Mouse (Mus musculus) C2C12 (cell line): ENCODE results near the gene Dlgap3. TPM values are rescaled to one million over a fixed set of nuclear protein-coding genes. Genes with fewer than 3 reads are reported as not detected.

Source experiments
- H3K27me3 ChIP-seq: one replicate; pipeline ENCODE4 v1.6.1; 2011; ENCODE audit not compliant: control insufficient read depth, insufficient read depth, insufficient read length
- H3K36me3 ChIP-seq: one replicate; pipeline ENCODE4 v1.6.1; 2011; ENCODE audit not compliant: control insufficient read depth, insufficient read depth
- H3K4me3 ChIP-seq: one replicate; pipeline ENCODE4 v1.5.1; 2011; ENCODE audit warnings: mild to moderate bottlenecking, control low read depth; ENCODE audit not compliant: poor library complexity, insufficient read depth, severe bottlenecking
- H3K79me2 ChIP-seq: one replicate; pipeline ENCODE4 v1.6.1; 2011; ENCODE audit not compliant: control insufficient read depth, insufficient read depth
- H3K79me3 ChIP-seq: one replicate; pipeline ENCODE4 v1.6.1; 2011; ENCODE audit warnings: low read depth, control low read depth
- H3ac ChIP-seq: one replicate; pipeline ENCODE3; 2011; ENCODE audit warnings: low read depth; ENCODE audit not compliant: control insufficient read depth, insufficient read length
- CEBPB ChIP-seq: IDR thresholded peaks from one replicate; pipeline ENCODE4 v1.6.1; 2011; ENCODE audit warnings: low read depth, mild to moderate bottlenecking, control low read depth, moderate library complexity
- CTCF ChIP-seq: IDR thresholded peaks from one replicate; pipeline ENCODE4 v1.5.1; 2011; ENCODE audit not compliant: control insufficient read depth, insufficient read depth, insufficient read length
- FOSL1 ChIP-seq: IDR thresholded peaks from one replicate; pipeline ENCODE4 v1.8.0; 2011; ENCODE audit warnings: mild to moderate bottlenecking, low read length; ENCODE audit not compliant: poor library complexity, insufficient read depth, severe bottlenecking
- MAX ChIP-seq: IDR thresholded peaks from one replicate; pipeline ENCODE4 v1.6.1; 2011; ENCODE audit warnings: mild to moderate bottlenecking, control low read depth
- MYOD1 ChIP-seq: IDR thresholded peaks from one replicate; pipeline ENCODE4 v1.6.1; 2011; ENCODE audit warnings: low read depth; ENCODE audit not compliant: control insufficient read depth, insufficient read length
- MYOG ChIP-seq: IDR thresholded peaks from one replicate; pipeline ENCODE4 v1.6.1; 2011; ENCODE audit not compliant: control insufficient read depth, insufficient read length; ENCODE audit errors: extremely low read depth
- USF1 ChIP-seq: IDR thresholded peaks from one replicate; pipeline ENCODE4 v1.6.1; 2011; ENCODE audit warnings: low read depth, mild to moderate bottlenecking, control low read depth, moderate library complexity
- polyA plus RNA-seq: library from polyadenylated mRNA; unstranded; fragments of >200 nt; fragmentation: generic; extraction: Trizol; gene quantifications from one replicate; pipeline ENCODE4 v1.2.1, GENCODE M21; 2012; ENCODE audit warnings: missing spikeins

Gene Dlgap3
- polyA plus RNA-seq, 1 experiment, result not detected

DNA sequence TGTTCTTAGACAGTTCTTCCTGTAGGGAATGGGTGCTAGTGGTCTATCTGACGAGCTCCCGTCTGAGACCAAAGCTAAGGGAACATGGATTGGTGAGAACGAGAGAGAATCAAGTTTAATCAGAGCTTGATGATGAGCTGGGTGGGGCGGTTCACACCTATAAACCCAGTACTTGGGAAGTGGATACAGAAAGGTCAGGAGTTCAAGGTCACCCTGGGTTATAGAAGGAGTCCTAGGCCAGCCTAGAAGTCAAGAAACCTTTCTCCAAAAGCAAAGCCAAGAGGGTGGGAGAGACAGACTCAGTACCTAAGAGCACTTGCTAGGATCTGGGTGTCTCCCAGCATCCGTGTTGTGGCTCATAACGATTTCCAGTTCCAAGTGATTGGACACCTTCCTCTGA lies 21.9 kb downstream of the Dlgap3 start:
- Histone ChIP-seq H3K4me3 (no peak overlapping the region), H3K36me3 (no peaks in the 10 kb centered on the region), H3K79me2 (no peaks in the 10 kb centered on the region), H3ac (no peak overlapping the region), H3K79me3 (no peaks in the 10 kb centered on the region), H3K27me3 (peaks cover 32% of the 10 kb centered on the region)
- TF ChIP-seq FOSL1, result no peak
- TF ChIP-seq USF1, result no peak
- TF ChIP-seq CEBPB, result no peak
- no peak for TF ChIP-seq MYOD1
- TF ChIP-seq MAX, result no peak
- TF ChIP-seq MYOG, result no peak
- no peak for TF ChIP-seq CTCF

DNA sequence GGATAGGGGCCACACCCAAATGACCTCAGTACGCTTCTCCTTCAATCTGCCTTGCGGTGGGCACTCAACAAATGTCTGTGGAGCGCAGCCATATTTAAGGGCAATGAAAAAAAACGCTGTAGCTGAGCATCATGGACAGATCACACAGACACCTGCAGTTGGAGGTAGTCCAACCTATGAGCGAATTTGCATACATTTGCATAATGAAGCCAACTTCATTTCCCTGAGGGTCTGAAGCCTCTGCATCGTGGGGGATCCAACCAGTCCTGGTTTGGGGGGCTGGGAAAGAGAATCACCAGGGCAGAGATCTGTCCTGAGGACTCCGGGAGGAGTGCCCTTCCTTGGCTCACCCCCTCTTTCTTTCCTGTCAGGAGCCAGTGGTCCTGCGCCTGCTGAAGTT lies 23.7 kb downstream of the Dlgap3 start:
- H3ac ChIP-seq, result no peak overlapping the region
- H3K79me2 ChIP-seq, result no peaks in the 10 kb centered on the region
- no peaks in the 10 kb centered on the region for H3K79me3 ChIP-seq
- H3K27me3 ChIP-seq, result peaks cover 35% of the 10 kb centered on the region
- TF ChIP-seq CTCF, result no peak
- TF ChIP-seq CEBPB, result no peak
- no peak for TF ChIP-seq MAX
- no peak for TF ChIP-seq FOSL1
- TF ChIP-seq MYOD1, result no peak
- no peak for TF ChIP-seq USF1
- no peak for TF ChIP-seq MYOG
- H3K4me3 ChIP-seq, result no peak overlapping the region
- no peaks in the 10 kb centered on the region for H3K36me3 ChIP-seq

DNA sequence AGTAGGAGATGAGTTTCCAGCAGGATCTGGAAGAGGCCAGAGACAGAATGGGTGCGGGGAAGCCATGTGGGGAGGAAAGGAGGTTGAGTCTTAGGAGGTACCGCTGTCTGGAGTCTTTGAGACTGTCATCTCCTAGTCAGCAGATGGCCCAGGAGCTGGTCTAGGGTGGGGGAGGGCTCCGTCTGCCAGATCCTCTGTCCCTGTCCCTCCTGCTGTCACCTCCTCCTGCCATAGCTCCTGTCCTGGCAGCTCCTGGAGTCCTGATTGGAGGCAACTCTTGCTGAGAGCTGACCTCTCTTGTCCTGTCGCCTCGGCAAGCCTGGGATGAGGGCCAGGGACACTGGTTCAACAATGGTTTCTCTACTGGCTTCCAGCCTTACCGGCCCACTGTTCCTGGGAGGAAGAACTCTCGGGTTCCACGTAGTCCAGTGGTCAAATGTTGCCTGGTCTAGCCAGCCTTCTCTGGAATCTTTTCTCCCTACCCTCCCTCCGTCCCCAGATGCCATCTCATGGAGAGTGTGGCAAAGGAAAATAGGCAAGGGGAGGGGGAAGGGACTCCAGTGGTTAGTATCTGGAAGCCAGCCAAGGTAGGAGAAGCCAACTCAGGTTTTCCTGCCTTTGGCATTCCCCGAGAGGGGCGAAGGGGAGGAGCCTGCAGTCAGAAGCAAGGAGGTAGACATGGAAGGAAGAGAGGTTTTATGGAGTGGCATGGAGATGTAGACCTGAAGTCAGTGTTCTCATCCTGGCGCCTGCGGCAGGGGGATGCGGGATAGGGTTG lies 24.6 kb downstream of the Dlgap3 start:
- H3K79me2 ChIP-seq, result no peaks in the 10 kb centered on the region
- no peaks in the 10 kb centered on the region for H3K79me3 ChIP-seq
- no peak overlapping the region for H3ac ChIP-seq
- H3K27me3 ChIP-seq, result peaks cover 37% of the 10 kb centered on the region
- H3K4me3 ChIP-seq, result no peak overlapping the region
- TF ChIP-seq CEBPB (no peak), MYOD1 (no peak), MAX (no peak), USF1 (no peak), FOSL1 (no peak), MYOG (no peak), CTCF (no peak)
- H3K36me3 ChIP-seq, result no peaks in the 10 kb centered on the region

DNA sequence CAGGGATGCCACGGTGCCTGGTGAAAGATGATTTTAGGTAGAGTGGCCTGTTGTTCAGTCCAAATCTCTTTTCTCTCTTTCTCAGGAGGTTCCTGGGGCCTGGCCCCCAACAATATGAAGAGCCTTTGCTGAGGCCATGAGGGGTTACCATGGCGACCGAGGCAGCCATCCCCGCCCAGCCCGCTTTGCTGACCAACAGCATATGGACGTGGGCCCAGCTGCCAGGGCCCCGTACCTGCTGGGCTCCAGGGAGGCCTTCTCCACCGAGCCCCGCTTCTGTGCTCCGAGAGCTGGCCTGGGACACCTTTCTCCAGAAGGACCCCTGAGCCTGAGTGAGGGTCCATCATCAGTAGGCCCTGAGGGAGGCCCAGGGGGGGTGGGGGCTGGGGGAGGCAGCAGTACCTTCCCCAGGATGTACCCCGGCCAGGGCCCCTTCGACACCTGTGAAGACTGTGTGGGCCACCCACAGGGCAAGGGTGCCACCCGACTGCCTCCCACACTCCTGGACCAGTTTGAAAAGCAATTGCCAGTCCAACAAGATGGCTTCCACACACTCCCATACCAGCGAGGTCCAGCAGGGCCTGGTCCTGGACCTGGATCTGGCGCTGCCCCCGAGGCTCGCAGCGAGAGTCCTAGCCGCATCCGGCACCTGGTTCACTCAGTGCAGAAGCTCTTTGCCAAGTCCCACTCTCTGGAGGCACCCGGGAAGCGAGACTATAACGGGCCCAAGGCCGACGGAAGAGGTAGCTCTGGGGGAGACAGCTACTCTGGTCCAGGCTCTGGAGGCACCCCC lies 25.7 kb downstream of the Dlgap3 start:
- H3K79me2 ChIP-seq, result no peaks in the 10 kb centered on the region
- H3K36me3 ChIP-seq, result no peaks in the 10 kb centered on the region
- peaks cover 30% of the 10 kb centered on the region for H3K27me3 ChIP-seq
- H3K79me3 ChIP-seq, result no peaks in the 10 kb centered on the region
- TF ChIP-seq CEBPB, result no peak
- TF ChIP-seq USF1, result no peak
- no peak for TF ChIP-seq MYOD1
- TF ChIP-seq MYOG, result no peak
- no peak for TF ChIP-seq MAX
- no peak for TF ChIP-seq CTCF
- no peak for TF ChIP-seq FOSL1
- no peak overlapping the region for H3K4me3 ChIP-seq
- no peak overlapping the region for H3ac ChIP-seq

DNA sequence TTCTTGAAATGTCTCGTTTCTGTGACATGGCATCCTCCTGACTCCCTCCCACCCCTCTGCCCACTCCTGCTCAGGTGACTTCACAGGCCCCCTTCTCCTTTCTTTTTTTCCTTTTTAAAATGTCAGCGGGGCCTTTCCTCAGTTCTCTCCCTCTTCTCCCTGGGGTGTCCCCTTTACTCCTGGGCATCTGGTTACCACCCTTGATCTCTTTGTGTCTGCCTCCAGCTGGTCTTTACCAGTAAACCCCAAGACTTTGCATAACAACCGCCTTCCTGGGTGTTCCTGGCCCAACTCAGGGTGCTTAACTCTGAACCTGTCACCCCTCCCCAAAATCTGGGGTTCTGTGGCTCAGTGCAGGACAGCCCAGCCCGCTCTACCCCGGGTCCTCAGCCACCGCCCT lies 29.6 kb downstream of the Dlgap3 start:
- Histone ChIP-seq H3K79me2 (no peaks in the 10 kb centered on the region), H3K4me3 (no peak overlapping the region), H3ac (no peak overlapping the region), H3K79me3 (no peaks in the 10 kb centered on the region), H3K36me3 (no peaks in the 10 kb centered on the region), H3K27me3 (peaks cover 24% of the 10 kb centered on the region)
- TF ChIP-seq MAX (no peak), MYOD1 (no peak), CTCF (no peak), CEBPB (no peak), MYOG (no peak), FOSL1 (no peak), USF1 (no peak)
